ENCODE assay signal across 7 mouse cellular contexts in genomic region chr7:19282385-19282784, GRCm38 (mm10). TPM values are rescaled to one million over a fixed set of nuclear protein-coding genes. Genes with fewer than 3 reads are reported as not detected.
DNase-seq lines count a peak whose midpoint lies in the region; ATAC-seq lines count a peak whose summit lies in the region.

Gene Rtn2, plus strand, starts transcription at chr7:19282624.

- H3K9me3 ChIP-seq in hindbrain, embryonic 15.5 days = no peaks in the 10 kb centered on the region

- peaks cover 31% of the 10 kb centered on the region for H3K4me1 ChIP-seq in hindbrain, embryonic 15.5 days (replicated peaks)

- H3K4me3 ChIP-seq in hindbrain, embryonic 15.5 days = peak within 1 kb of the TSS; percentile 91

- peak within 1 kb of the TSS; percentile 85 for H3K4me2 ChIP-seq in hindbrain, embryonic 15.5 days

- H3K9ac ChIP-seq in hindbrain, embryonic 15.5 days = peak within 1 kb of the TSS; percentile 98

- peaks cover 41% of the 10 kb centered on the region for H3K27me3 ChIP-seq in hindbrain, embryonic 15.5 days

- peak; percentile 85 for ATAC-seq in hindbrain, embryonic 15.5 days (ENCODE audit: low FRiP score, low read depth)

- DNase-seq in ZHBTc4 (ENCODE audit: low read depth, low spot score) = peak; percentile 95
- DNase-seq in cerebellum, postnatal 10 days = peak; percentile 97 to 98
- DNase-seq in frontal cortex, postnatal 14 days (ENCODE audit: low spot score in 2 of 2) = peak; percentile 74 to 81
- peak; percentile 80 to 81 for DNase-seq in left cerebral cortex, adult 18-20 months (ENCODE audit: low spot score in 2 of 2)
- peak; percentile 83 to 84 for DNase-seq in lung, postnatal 4 days
- DNase-seq in right cerebral cortex, postnatal 14 days = peak; percentile 83

- peaks cover 9% of the 10 kb centered on the region for H3K36me3 ChIP-seq in hindbrain, embryonic 15.5 days

- H3K27ac ChIP-seq in hindbrain, embryonic 15.5 days (replicated peaks) = peak within 1 kb of the TSS; percentile 93

- under 1% methylated on average over 36 of the region's 37 CpGs for WGBS in hindbrain, embryonic 15.5 days

RNA-seq across cellular contexts. Expression of gene Rtn2, which starts in this region (rescaled TPM):
- polyA plus RNA-seq in hindbrain, embryonic 15.5 days (2015; fragmentation: Nextera tagmentation; extraction: Ambion mirVana) = 112 and 130 TPM in 2 replicates
- total RNA-seq in left cerebral cortex, adult 18-20 months (2021) = 100 to 1,000 TPM; 128 to 129 TPM

Comparison
In these comparisons a context has a peak if more than half of its experiments do, and no peak if none do; other contexts are left out.
1. Peak in every context shown above with its lines: DNase-seq, ATAC-seq, H3K4me3 ChIP-seq and H3K27ac ChIP-seq.